Mouse (Mus musculus): ENCODE measurements around the gene Csnk1e. TPM values are rescaled to one million over a fixed set of nuclear protein-coding genes. Genes with fewer than 3 reads are reported as not detected.

The Csnk1e gene
- polyA plus RNA-seq, 1 experiment from 2014 or later = 128 TPM

GRCm38 (mm10) chr15:79427516-79427915 lies 27.9 kb downstream of the Csnk1e start:
- H3K27me3 ChIP-seq = no peaks in the 10 kb centered on the region
- TF ChIP-seq CTCF (IDR thresholded peaks at IDR 0.05) = no peak
- in situ Hi-C loops (cut with MboI; ENCODE audit: low pct_unique_long_range_greater_than_20kb) = no loop called here
- DNase-seq (ENCODE audit: low read depth, low spot score) (no peak), ATAC-seq (no peak)
- CTCF ChIA-PET = interaction anchor here (0.9 kb wide), 1 partner anchor 9 kb away, joined by 4 read pairs; no protein-coding TSS in a partner anchor
- POLR2A ChIA-PET = interaction anchor here (1.1 kb wide), 1 partner anchor 9 kb away, joined by 3 read pairs; no protein-coding TSS in a partner anchor

GRCm38 (mm10) chr15:79425516-79425915 lies 29.9 kb downstream of the Csnk1e start:
- POLR2A ChIA-PET = no interaction called here
- TF ChIP-seq CTCF (IDR thresholded peaks at IDR 0.05) = no peak
- CTCF ChIA-PET = interaction anchor here (0.8 kb wide), 1 partner anchor 44 kb away, joined by 3 read pairs; no protein-coding TSS in a partner anchor
- no peaks in the 10 kb centered on the region for H3K27me3 ChIP-seq
- ATAC-seq (no peak), DNase-seq (ENCODE audit: low read depth, low spot score) (no peak)
- in situ Hi-C loops (cut with MboI; ENCODE audit: low pct_unique_long_range_greater_than_20kb) = no loop called here

- DNase-seq (ENCODE audit: low read depth, low spot score) = no peak
- no peak for ATAC-seq
- no peaks in the 10 kb centered on the region for H3K27me3 ChIP-seq
- no peak for TF ChIP-seq CTCF (IDR thresholded peaks at IDR 0.05)
- in situ Hi-C loops (cut with MboI; ENCODE audit: low pct_unique_long_range_greater_than_20kb) = no loop called here
- POLR2A ChIA-PET = no interaction called here
- CTCF ChIA-PET = interaction anchor here (0.8 to 1.8 kb wide), 2 partner anchors 13 to 44 kb away, joined by 3 to 6 read pairs; no protein-coding TSS in a partner anchor
These were observed 30.8 kb downstream of the Csnk1e start for GRCm38 (mm10) chr15:79424602-79425001.

GRCm38 (mm10) chr15:79422715-79423243 lies 32.6 kb downstream of the Csnk1e start:
- TF ChIP-seq CTCF (IDR thresholded peaks at IDR 0.05) = no peak
- ChIA-PET CTCF (interaction anchor here (1.4 to 1.8 kb wide), 2 partner anchors 10 to 11 kb away, joined by 4 to 6 read pairs; no protein-coding TSS in a partner anchor), POLR2A (no interaction called here)
- DNase-seq (ENCODE audit: low read depth, low spot score) = no peak
- ATAC-seq = no peak
- in situ Hi-C loops (cut with MboI; ENCODE audit: low pct_unique_long_range_greater_than_20kb) = no loop called here
- no peaks in the 10 kb centered on the region for H3K27me3 ChIP-seq

GRCm38 (mm10) chr15:79418677-79419076 lies 36.7 kb downstream of the Csnk1e start:
- POLR2A ChIA-PET = interaction anchor here (0.7 to 1.1 kb wide), 2 partner anchors 9 to 526 kb away, joined by 3 read pairs; no protein-coding TSS in a partner anchor
- ATAC-seq = no peak
- in situ Hi-C loops (cut with MboI; ENCODE audit: low pct_unique_long_range_greater_than_20kb) = no loop called here

GRCm38 (mm10) chr15:79418265-79418664 lies 37.1 kb downstream of the Csnk1e start:
- POLR2A ChIA-PET = interaction anchor here (0.7 to 1.1 kb wide), 2 partner anchors 10 to 526 kb away, joined by 3 read pairs; no protein-coding TSS in a partner anchor
- in situ Hi-C loops (cut with MboI; ENCODE audit: low pct_unique_long_range_greater_than_20kb) = no loop called here
- no peak for TF ChIP-seq CTCF (IDR thresholded peaks at IDR 0.05)

More at GRCm38 (mm10) chr15:79418677-79419076, 36.7 kb downstream of the Csnk1e start:
- TF ChIP-seq CTCF (IDR thresholded peaks at IDR 0.05) = no peak
- no peaks in the 10 kb centered on the region for H3K27me3 ChIP-seq
- DNase-seq (ENCODE audit: low read depth, low spot score) = no peak
- CTCF ChIA-PET = no interaction called here

GRCm38 (mm10) chr15:79417379-79417778 lies 38.0 kb downstream of the Csnk1e start:
- in situ Hi-C loops (cut with MboI; ENCODE audit: low pct_unique_long_range_greater_than_20kb) = no loop called here
- ATAC-seq (no peak), DNase-seq (ENCODE audit: low read depth, low spot score) (no peak)
- no peak for TF ChIP-seq CTCF (IDR thresholded peaks at IDR 0.05)
- ChIA-PET POLR2A (no interaction called here), CTCF (no interaction called here)
- no peaks in the 10 kb centered on the region for H3K27me3 ChIP-seq

More at GRCm38 (mm10) chr15:79418265-79418664, 37.1 kb downstream of the Csnk1e start:
- no peaks in the 10 kb centered on the region for H3K27me3 ChIP-seq
- no peak for DNase-seq (ENCODE audit: low read depth, low spot score)
- CTCF ChIA-PET = no interaction called here
- ATAC-seq = no peak

GRCm38 (mm10) chr15:79416460-79417085 lies 38.8 kb downstream of the Csnk1e start:
- POLR2A ChIA-PET = interaction anchor here (1.0 kb wide), 1 partner anchor 29 kb away, joined by 3 read pairs; no protein-coding TSS in a partner anchor
- DNase-seq (ENCODE audit: low read depth, low spot score) = no peak
- TF ChIP-seq CTCF (IDR thresholded peaks at IDR 0.05) = no peak
- no peaks in the 10 kb centered on the region for H3K27me3 ChIP-seq
- ATAC-seq = no peak
- CTCF ChIA-PET = interaction anchor here (1.0 kb wide), 1 partner anchor 191 kb away, joined by 3 read pairs; no protein-coding TSS in a partner anchor
- in situ Hi-C loops (cut with MboI; ENCODE audit: low pct_unique_long_range_greater_than_20kb) = no loop called here

GRCm38 (mm10) chr15:79414513-79414912 lies 40.9 kb downstream of the Csnk1e start:
- ChIA-PET POLR2A (no interaction called here), CTCF (no interaction called here)
- no peaks in the 10 kb centered on the region for H3K27me3 ChIP-seq
- ATAC-seq (peak; percentile 41), DNase-seq (ENCODE audit: low read depth, low spot score) (no peak)
- in situ Hi-C loops (cut with MboI; ENCODE audit: low pct_unique_long_range_greater_than_20kb) = loop anchor here (5.0 kb wide), 1 partner anchor 53 kb away; no protein-coding TSS in a partner anchor
- no peak for TF ChIP-seq CTCF (IDR thresholded peaks at IDR 0.05)

- CTCF ChIA-PET = no interaction called here
- TF ChIP-seq CTCF (IDR thresholded peaks at IDR 0.05) = no peak
- in situ Hi-C loops (cut with MboI; ENCODE audit: low pct_unique_long_range_greater_than_20kb) = loop anchor here (5.0 kb wide), 1 partner anchor 53 kb away; no protein-coding TSS in a partner anchor
- no peak for ATAC-seq
- POLR2A ChIA-PET = no interaction called here
- no peaks in the 10 kb centered on the region for H3K27me3 ChIP-seq
- DNase-seq (ENCODE audit: low read depth, low spot score) = no peak
These were observed 41.6 kb downstream of the Csnk1e start for GRCm38 (mm10) chr15:79413802-79414201.

- POLR2A ChIA-PET = interaction anchor here (0.6 kb wide), 1 partner anchor 52 kb away, joined by 3 read pairs; no protein-coding TSS in a partner anchor
- ATAC-seq = no peak
- DNase-seq (ENCODE audit: low read depth, low spot score) = no peak
These were observed 42.2 kb downstream of the Csnk1e start for GRCm38 (mm10) chr15:79413201-79413600.

More at GRCm38 (mm10) chr15:79413201-79413600, 42.2 kb downstream of the Csnk1e start:
- H3K27me3 ChIP-seq = no peaks in the 10 kb centered on the region
- CTCF ChIA-PET = no interaction called here
- TF ChIP-seq CTCF (IDR thresholded peaks at IDR 0.05) = no peak
- in situ Hi-C loops (cut with MboI; ENCODE audit: low pct_unique_long_range_greater_than_20kb) = loop anchor here (5.0 kb wide), 1 partner anchor 54 kb away; no protein-coding TSS in a partner anchor

All from Patski (cell line).